Mouse (Mus musculus) midbrain, embryonic 12.5 days (tissue): ENCODE results near the gene Htr6. TPM values are rescaled to one million over a fixed set of nuclear protein-coding genes. Genes with fewer than 3 reads are reported as not detected.

ENCODE experiments used
- ATAC-seq: fragments of 200-750 bp; cut with Nextera tagmentation; 2 replicates; pipeline ENCODE4 v1.8.0; 2017; ENCODE audit warnings: low read depth, moderate TSS enrichment, moderate library complexity; ENCODE audit not compliant: low FRiP score
- H3K27ac ChIP-seq: fragments of 300-500 bp; sonication (generic); replicated peaks from 2 replicates; pipeline ENCODE4 v1.5.1; 2016; ENCODE audit warnings: mild to moderate bottlenecking
- H3K27me3 ChIP-seq: fragments of 300-500 bp; sonication (generic); 2 replicates; pipeline ENCODE4 v1.6.1; 2016; ENCODE audit warnings: mild to moderate bottlenecking
- H3K36me3 ChIP-seq: fragments of 300-500 bp; sonication (generic); 2 replicates; pipeline ENCODE4 v1.6.1; 2016
- H3K4me1 ChIP-seq: fragments of 300-500 bp; sonication (generic); 2 replicates; pipeline ENCODE4 v1.6.1; 2016
- H3K4me2 ChIP-seq: fragments of 300-500 bp; sonication (generic); replicated peaks from 2 replicates; pipeline ENCODE4 v1.6.1; 2016; ENCODE audit warnings: mild to moderate bottlenecking, moderate library complexity
- H3K4me3 ChIP-seq: fragments of 300-500 bp; sonication (generic); 2 replicates; pipeline ENCODE4 v1.5.1; 2016; ENCODE audit warnings: mild to moderate bottlenecking
- H3K9ac ChIP-seq: fragments of 300-500 bp; sonication (generic); replicated peaks from 2 replicates; pipeline ENCODE4 v1.6.1; 2016; ENCODE audit warnings: mild to moderate bottlenecking, moderate library complexity
- H3K9me3 ChIP-seq: fragments of 300-500 bp; sonication (generic); 2 replicates; pipeline ENCODE4 v1.6.1; 2016; ENCODE audit warnings: mild to moderate bottlenecking
- WGBS: fragments of 180-500 bp; shearing (Covaris S2); methylation state at CpG from one replicate; pipeline ENCODE4 v1.1.7; 2016; 5-methylcytosine and 5-hydroxymethylcytosine counted together
- polyA plus RNA-seq: library from polyadenylated mRNA; unstranded; fragments of >200 nt; fragmentation: Nextera tagmentation; extraction: Ambion mirVana; gene quantifications from 2 replicates; pipeline ENCODE4 v1.2.1, GENCODE M21; 2016

Htr6 gene
- polyA plus RNA-seq = not detected in 2 replicates

DNA sequence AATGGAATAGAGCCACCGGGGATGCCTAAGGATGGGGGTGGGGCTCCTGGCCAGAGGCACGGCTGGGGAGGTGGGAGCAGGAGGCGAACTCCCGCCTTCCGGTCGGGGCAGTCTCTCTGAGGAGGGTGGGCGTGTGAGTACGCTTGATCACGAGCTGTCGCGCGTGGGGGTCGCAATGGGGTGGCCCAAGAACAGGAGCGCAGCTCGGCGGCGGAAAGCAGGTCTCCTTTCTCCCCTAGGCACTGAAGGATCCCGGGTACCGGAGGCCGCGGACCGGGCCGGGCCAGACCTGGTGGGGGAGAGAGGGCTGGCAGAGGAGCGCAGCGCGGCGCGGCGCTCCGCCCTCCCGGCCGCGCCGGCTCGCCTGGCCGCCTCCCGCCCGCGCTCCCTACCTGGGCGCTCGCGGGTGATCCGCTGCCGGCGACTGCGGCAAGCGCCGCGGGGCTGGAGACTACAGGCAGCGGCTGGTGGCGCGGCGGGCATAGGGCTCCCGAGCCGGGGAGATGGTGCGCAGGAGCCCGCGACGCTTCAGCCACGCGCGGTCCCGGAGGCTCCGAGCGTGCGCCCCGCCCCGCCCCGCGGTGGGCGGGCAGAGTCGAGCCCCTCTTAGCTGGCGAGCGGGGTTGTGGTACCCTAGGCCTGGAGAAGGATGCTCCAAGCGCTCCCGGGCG, at the start of gene Htr6:
TSS of gene Htr6 (minus strand) at position 530 of the 671 bp plus-strand sequence.
- Histone ChIP-seq H3K4me3 (peak within 1 kb of the TSS; percentile 49), H3K27me3 (peaks cover 74% of the 10 kb centered on the region), H3K27ac (no peak within 1 kb of the TSS), H3K36me3 (no peaks in the 10 kb centered on the region), H3K4me2 (peak within 1 kb of the TSS; percentile 67), H3K9ac (peak within 1 kb of the TSS; percentile 41), H3K9me3 (no peaks in the 10 kb centered on the region), H3K4me1 (peaks cover 15% of the 10 kb centered on the region)
- ATAC-seq = no peak
- WGBS = under 1% methylated on average over 70 of the region's 77 CpGs

GRCm38 (mm10) chr4:139124940-139125339, 49.6 kb upstream of the Htr6 start:
- ATAC-seq = no peak

GRCm38 (mm10) chr4:139122557-139122956, 47.2 kb upstream of the Htr6 start:
- Histone ChIP-seq H3K4me2 (no peak overlapping the region), H3K36me3 (peaks cover 6% of the 10 kb centered on the region; the same call in 1 of the 2 replicates), H3K9ac (no peak overlapping the region), H3K27ac (no peak overlapping the region), H3K4me1 (no peaks in the 10 kb centered on the region), H3K4me3 (no peak overlapping the region), H3K9me3 (no peaks in the 10 kb centered on the region), H3K27me3 (no peaks in the 10 kb centered on the region)
- no peak for ATAC-seq
- 94% methylated on average over 4 of the region's 4 CpGs for WGBS

More at GRCm38 (mm10) chr4:139124940-139125339, 49.6 kb upstream of the Htr6 start:
- H3K27me3 ChIP-seq = no peaks in the 10 kb centered on the region
- peaks cover 6% of the 10 kb centered on the region; the same call in 1 of the 2 replicates for H3K36me3 ChIP-seq
- peaks cover 13% of the 10 kb centered on the region for H3K4me1 ChIP-seq
- H3K9ac ChIP-seq = no peak overlapping the region
- no peak overlapping the region for H3K4me3 ChIP-seq
- no peak overlapping the region for H3K4me2 ChIP-seq
- no peaks in the 10 kb centered on the region for H3K9me3 ChIP-seq
- WGBS = 94% methylated on average over 6 of the region's 6 CpGs
- H3K27ac ChIP-seq = no peak overlapping the region

GRCm38 (mm10) chr4:139120998-139121397, 45.6 kb upstream of the Htr6 start:
- Histone ChIP-seq H3K36me3 (no peaks in the 10 kb centered on the region), H3K4me3 (no peak overlapping the region), H3K27me3 (no peaks in the 10 kb centered on the region), H3K4me2 (no peak overlapping the region), H3K9me3 (no peaks in the 10 kb centered on the region), H3K4me1 (no peaks in the 10 kb centered on the region), H3K9ac (no peak overlapping the region), H3K27ac (no peak overlapping the region)
- no peak for ATAC-seq
- 85% methylated on average over 7 of the region's 7 CpGs for WGBS

- no peaks in the 10 kb centered on the region for H3K36me3 ChIP-seq
- no peak overlapping the region for H3K9ac ChIP-seq
- H3K4me1 ChIP-seq = no peaks in the 10 kb centered on the region
- no peak overlapping the region for H3K4me2 ChIP-seq
- H3K4me3 ChIP-seq = no peak overlapping the region
- no peaks in the 10 kb centered on the region for H3K9me3 ChIP-seq
- no peak for ATAC-seq
- WGBS = 87% methylated on average over 4 of the region's 4 CpGs
- no peaks in the 10 kb centered on the region for H3K27me3 ChIP-seq
- H3K27ac ChIP-seq = no peak overlapping the region
These were observed 45.0 kb upstream of the Htr6 start for GRCm38 (mm10) chr4:139120281-139120814.

DNA sequence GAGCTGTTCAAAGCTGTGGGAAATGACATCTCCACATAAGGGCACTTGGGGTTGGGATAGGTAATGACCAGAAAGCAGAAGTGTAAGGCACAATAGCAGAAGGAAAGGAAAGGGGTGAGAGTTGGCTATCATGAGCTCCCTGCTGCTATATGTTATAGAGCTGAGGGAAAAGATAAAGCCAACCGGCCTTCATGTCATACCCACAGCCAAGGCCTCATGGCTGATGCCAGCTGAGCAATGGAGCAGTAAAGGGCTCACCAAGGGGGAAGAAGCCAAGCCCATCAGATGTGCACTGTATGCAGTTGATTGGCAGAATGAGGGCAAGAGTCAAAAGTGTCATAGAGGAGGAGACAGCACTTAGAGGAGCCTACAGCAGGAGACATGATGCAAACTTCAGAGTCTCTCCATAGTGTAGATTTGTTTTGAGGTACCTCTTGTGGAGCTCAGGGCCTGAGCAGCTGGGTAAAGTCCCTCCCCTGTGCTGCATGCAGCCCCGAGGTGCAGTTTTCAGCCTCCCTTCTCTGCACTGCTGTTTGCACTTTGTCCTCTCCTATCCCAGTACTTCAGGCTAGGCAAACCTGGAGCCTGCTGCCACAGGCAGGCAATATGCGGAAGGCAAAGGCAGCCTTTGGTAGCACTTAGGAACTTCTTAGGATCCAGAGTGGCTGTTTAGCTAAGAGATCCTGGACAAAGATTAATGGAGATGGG, 41.1 kb upstream of the Htr6 start:
- no peak overlapping the region for H3K4me3 ChIP-seq
- H3K9me3 ChIP-seq = no peaks in the 10 kb centered on the region
- H3K36me3 ChIP-seq = no peaks in the 10 kb centered on the region
- H3K4me2 ChIP-seq = no peak overlapping the region
- no peaks in the 10 kb centered on the region for H3K27me3 ChIP-seq
- no peak overlapping the region for H3K9ac ChIP-seq
- WGBS = 85% methylated on average over 3 of the region's 3 CpGs
- ATAC-seq = no peak
- H3K27ac ChIP-seq = no peak overlapping the region
- H3K4me1 ChIP-seq = peaks cover 14% of the 10 kb centered on the region

- no peak overlapping the region for H3K4me2 ChIP-seq
- 93% methylated on average over 5 of the region's 5 CpGs for whole genome bisulfite sequencing
- H3K36me3 ChIP-seq = no peaks in the 10 kb centered on the region
- no peak overlapping the region for H3K9ac ChIP-seq
- no peaks in the 10 kb centered on the region for H3K27me3 ChIP-seq
- H3K4me3 ChIP-seq = no peak overlapping the region
- peaks cover 14% of the 10 kb centered on the region for H3K4me1 ChIP-seq
- H3K9me3 ChIP-seq = no peaks in the 10 kb centered on the region
- ATAC-seq = no peak
- H3K27ac ChIP-seq = no peak overlapping the region
These were observed 40.4 kb upstream of the Htr6 start for GRCm38 (mm10) chr4:139115721-139116120.

GRCm38 (mm10) chr4:139112482-139112881, 37.1 kb upstream of the Htr6 start:
- Histone ChIP-seq H3K36me3 (no peaks in the 10 kb centered on the region), H3K9ac (no peak overlapping the region), H3K9me3 (no peaks in the 10 kb centered on the region), H3K27me3 (no peaks in the 10 kb centered on the region), H3K4me2 (no peak overlapping the region), H3K4me3 (no peak overlapping the region), H3K4me1 (peaks cover 14% of the 10 kb centered on the region), H3K27ac (no peak overlapping the region)
- no peak for ATAC-seq
- 68% methylated on average over 3 of the region's 3 CpGs for WGBS

GRCm38 (mm10) chr4:139111421-139111820, 36.1 kb upstream of the Htr6 start:
- no peak for ATAC-seq
- Histone ChIP-seq H3K36me3 (no peaks in the 10 kb centered on the region), H3K4me1 (peaks cover 14% of the 10 kb centered on the region), H3K9ac (no peak overlapping the region), H3K9me3 (no peaks in the 10 kb centered on the region), H3K27ac (no peak overlapping the region), H3K4me3 (no peak overlapping the region), H3K4me2 (no peak overlapping the region), H3K27me3 (no peaks in the 10 kb centered on the region)
- 63% methylated on average over 3 of the region's 3 CpGs for WGBS

DNA sequence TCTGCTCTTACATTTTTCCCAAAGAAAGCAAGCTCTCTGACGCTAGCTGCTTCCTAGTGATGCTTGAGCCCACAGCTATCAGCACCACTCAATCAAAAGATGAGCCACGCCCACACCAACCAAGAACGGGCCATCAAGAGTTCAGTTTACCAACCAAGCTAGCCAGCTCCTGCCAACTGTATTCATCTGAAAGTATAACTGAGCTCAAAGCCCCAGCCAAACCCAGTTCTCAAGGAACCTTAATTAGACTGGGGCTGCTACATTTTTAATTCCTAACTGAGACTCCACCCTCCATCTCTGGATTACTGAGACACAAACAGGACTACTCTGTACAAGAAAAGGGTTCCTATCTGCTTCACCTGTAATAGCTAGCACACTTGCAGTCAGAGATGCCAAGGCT, 35.5 kb upstream of the Htr6 start:
- H3K4me2 ChIP-seq = no peak overlapping the region
- WGBS = 88% methylated on average over 3 of the region's 3 CpGs
- no peak overlapping the region for H3K27ac ChIP-seq

GRCm38 (mm10) chr4:139105453-139105852, 30.1 kb upstream of the Htr6 start:
- no peaks in the 10 kb centered on the region for H3K27me3 ChIP-seq
- H3K4me3 ChIP-seq = no peak overlapping the region
- no peak overlapping the region for H3K9ac ChIP-seq
- H3K9me3 ChIP-seq = no peaks in the 10 kb centered on the region
- no peak overlapping the region for H3K4me2 ChIP-seq
- H3K36me3 ChIP-seq = peaks cover 30% of the 10 kb centered on the region
- H3K4me1 ChIP-seq = no peaks in the 10 kb centered on the region
- no peak overlapping the region for H3K27ac ChIP-seq
- WGBS = 98% methylated on average over 1 of the region's 1 CpGs
- ATAC-seq = no peak

More for the DNA sequence above, 35.5 kb upstream of the Htr6 start:
- no peak overlapping the region for H3K9ac ChIP-seq
- H3K4me1 ChIP-seq = peaks cover 14% of the 10 kb centered on the region
- no peak overlapping the region for H3K4me3 ChIP-seq
- H3K27me3 ChIP-seq = no peaks in the 10 kb centered on the region
- H3K36me3 ChIP-seq = no peaks in the 10 kb centered on the region
- no peak for ATAC-seq
- H3K9me3 ChIP-seq = no peaks in the 10 kb centered on the region

DNA sequence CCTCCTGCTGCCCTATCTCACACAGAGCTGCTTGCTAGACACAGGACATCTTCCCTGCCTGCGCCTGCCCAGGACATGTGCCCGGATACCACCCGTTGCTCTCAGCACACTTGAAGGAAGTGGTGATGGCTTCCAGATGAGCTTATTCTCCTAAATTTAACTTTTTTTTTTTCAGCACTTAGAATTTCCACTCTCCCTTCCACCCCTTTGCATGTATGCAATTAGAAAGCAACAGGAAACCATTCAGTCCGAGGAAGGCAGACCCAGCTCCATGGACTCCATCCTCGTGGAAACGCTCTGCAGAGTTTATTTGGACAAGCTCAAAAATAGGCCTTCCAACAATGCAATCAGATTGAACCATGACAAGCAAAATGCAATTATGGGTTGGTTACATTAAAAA, 26.2 kb upstream of the Htr6 start:
- Histone ChIP-seq H3K9ac (no peak overlapping the region), H3K36me3 (peaks cover 30% of the 10 kb centered on the region), H3K27ac (no peak overlapping the region), H3K4me1 (no peaks in the 10 kb centered on the region), H3K27me3 (no peaks in the 10 kb centered on the region), H3K4me2 (no peak overlapping the region), H3K4me3 (no peak overlapping the region), H3K9me3 (no peaks in the 10 kb centered on the region)
- 84% methylated on average over 6 of the region's 6 CpGs for WGBS
- ATAC-seq = no peak
